Mouse (Mus musculus): ENCODE measurements around the gene Fam126a.

- TF ChIP-seq POLR2A (IDR thresholded peaks at IDR 0.05; ENCODE audit: extremely low read depth, insufficient read depth, low read length) (no peak), CTCF (IDR thresholded peaks at IDR 0.05; ENCODE audit: extremely low read depth, insufficient read depth, low read length) (no peak)
Observed at GRCm38 (mm10) chr5:24043367-24043766, 12.9 kb upstream of the Fam126a start.

All from cortical plate, adult 2 months (tissue).